Comparison of ENCODE assay signal across 28 mouse cellular contexts in genomic region chr3:104703941-104704340, GRCm38 (mm10).
"Had no signal": no experiment of that assay in that cellular context is flagged by ENCODE, and none has a peak within 500 bp of the region (broad histone marks: within the 10 kb centered on the region; RNA-seq: fewer than 3 reads in every experiment).

No protein-coding gene starts in this region.

- H3K4me1 ChIP-seq: forebrain, embryonic 12.5 days; forebrain, embryonic 13.5 days; forebrain, embryonic 15.5 days had no signal

- H3K4me3 ChIP-seq: embryonic facial prominence, embryonic 10.5 days; embryonic facial prominence, embryonic 12.5 days; embryonic facial prominence, embryonic 13.5 days; embryonic facial prominence, embryonic 15.5 days; erythroblast, embryonic 14.5 days; forebrain, embryonic 12.5 days; forebrain, embryonic 13.5 days; forebrain, embryonic 15.5 days; gastrocnemius, adult 2 months; heart, adult 2 months; heart, embryonic 10.5 days had no signal

- H3K27ac ChIP-seq: embryonic facial prominence, embryonic 10.5 days; embryonic facial prominence, embryonic 12.5 days; embryonic facial prominence, embryonic 13.5 days; embryonic facial prominence, embryonic 15.5 days; forebrain, embryonic 12.5 days; forebrain, embryonic 13.5 days; forebrain, embryonic 15.5 days; gastrocnemius, adult 2 months; heart, adult 2 months; heart, embryonic 10.5 days had no signal

- ATAC-seq: forebrain, embryonic 13.5 days; forebrain, embryonic 14.5 days; forebrain, embryonic 15.5 days; forebrain, embryonic 16.5 days; forebrain, postnatal 0 days had no signal

- H3K4me2 ChIP-seq: embryonic facial prominence, embryonic 12.5 days; embryonic facial prominence, embryonic 13.5 days; embryonic facial prominence, embryonic 15.5 days; forebrain, embryonic 12.5 days; forebrain, embryonic 13.5 days; forebrain, embryonic 15.5 days; heart, embryonic 11.5 days had no signal

- H3K36me3 ChIP-seq: embryonic facial prominence, embryonic 10.5 days; embryonic facial prominence, embryonic 12.5 days; embryonic facial prominence, embryonic 13.5 days; embryonic facial prominence, embryonic 15.5 days; forebrain, embryonic 12.5 days; forebrain, embryonic 15.5 days; heart, embryonic 10.5 days had no signal

- H3K27me3 ChIP-seq: embryonic facial prominence, embryonic 12.5 days; embryonic facial prominence, embryonic 13.5 days; embryonic facial prominence, embryonic 15.5 days; forebrain, embryonic 13.5 days; forebrain, embryonic 15.5 days had no signal

- H3K9ac ChIP-seq: embryonic facial prominence, embryonic 12.5 days; embryonic facial prominence, embryonic 13.5 days; embryonic facial prominence, embryonic 15.5 days; forebrain, embryonic 12.5 days; forebrain, embryonic 13.5 days; forebrain, embryonic 15.5 days; forebrain, postnatal 0 days had no signal

- H3K9me3 ChIP-seq: embryonic facial prominence, embryonic 10.5 days; embryonic facial prominence, embryonic 12.5 days; embryonic facial prominence, embryonic 13.5 days; embryonic facial prominence, embryonic 15.5 days; forebrain, embryonic 12.5 days; forebrain, embryonic 13.5 days; forebrain, embryonic 15.5 days; heart, embryonic 10.5 days had no signal

- DNase-seq: cerebellum, adult 18-20 months; cerebellum, adult 8-10 months; cerebellum, adult 9-10 months; cerebellum, adult 9-11 months; cerebellum, postnatal 25 days; cerebellum, postnatal 36 days; embryo, embryonic 11 days; forebrain, postnatal 0 days; gastrocnemius, adult 2 months; gastrocnemius, postnatal 10 days; gastrocnemius, postnatal 14 days; gastrocnemius, postnatal 25 days; gastrocnemius, postnatal 36 days; heart, adult 11 months; heart, adult 18-20 months; heart, adult 2 months had no signal
